Mouse (Mus musculus) hindbrain, embryonic 11.5 days (tissue): Measurements from ENCODE around the gene Borcs6. TPM values are rescaled to one million over a fixed set of nuclear protein-coding genes. Genes with fewer than 3 reads are reported as not detected.
"Not testable (repeated sequence)": the region's sequence is repeated elsewhere in the genome, so short reads cannot be mapped to it uniquely, and the experiment has no call there.

ENCODE experiments used
- ATAC-seq: fragments of 200-750 bp; cut with Nextera tagmentation; 2 replicates; pipeline ENCODE4 v1.8.0; 2017; ENCODE audit warnings: mild to moderate bottlenecking, moderate TSS enrichment, moderate library complexity; ENCODE audit not compliant: low FRiP score
- DNase-seq: peaks from one replicate; pipeline ENCODE4 v3.0.0-alpha.2; 2015; ENCODE audit warnings: low spot score
- H3K27ac ChIP-seq: fragments of 300-500 bp; sonication (generic); 2 replicates; pipeline ENCODE4 v1.5.1; 2014; ENCODE audit warnings: mild to moderate bottlenecking, low read depth, low read length
- H3K27me3 ChIP-seq: fragments of 300-500 bp; sonication (generic); 2 replicates; pipeline ENCODE4 v1.6.1; 2014; ENCODE audit warnings: mild to moderate bottlenecking, low read length, moderate library complexity, mixed read lengths; ENCODE audit not compliant: control insufficient read depth, insufficient read depth
- H3K36me3 ChIP-seq: fragments of 300-500 bp; sonication (generic); 2 replicates; pipeline ENCODE4 v1.6.1; 2014; ENCODE audit warnings: mild to moderate bottlenecking, low read length, moderate library complexity, mixed read lengths; ENCODE audit not compliant: control insufficient read depth, insufficient read depth
- H3K4me1 ChIP-seq: fragments of 300-500 bp; sonication (generic); replicated peaks from 2 replicates; pipeline ENCODE4 v1.6.1; 2014; ENCODE audit warnings: low read length, mixed read lengths; ENCODE audit not compliant: control insufficient read depth, insufficient read depth
- H3K4me2 ChIP-seq: fragments of 300-500 bp; sonication (generic); replicated peaks from 2 replicates; pipeline ENCODE4 v1.6.1; 2014; ENCODE audit warnings: mild to moderate bottlenecking, low read depth, low read length
- H3K4me3 ChIP-seq: fragments of 300-500 bp; sonication (generic); 2 replicates; pipeline ENCODE4 v1.5.1; 2014; ENCODE audit warnings: low read depth, low read length
- H3K9ac ChIP-seq: fragments of 300-500 bp; sonication (generic); 2 replicates; pipeline ENCODE4 v1.6.1; 2014; ENCODE audit warnings: low read depth, low read length
- H3K9me3 ChIP-seq: fragments of 300-500 bp; sonication (generic); 2 replicates; pipeline ENCODE4 v1.6.1; 2016; ENCODE audit warnings: low read length; ENCODE audit not compliant: control insufficient read depth
- WGBS: fragments of 180-500 bp; shearing (Covaris S2); extraction: QIAGEN DNeasy Blood & Tissue Kit; methylation state at CpG from one replicate; pipeline ENCODE4 v1.1.7; 2014; 5-methylcytosine and 5-hydroxymethylcytosine counted together
- polyA plus RNA-seq: library from polyadenylated mRNA; unstranded; fragments of >200 nt; fragmentation: Nextera tagmentation; extraction: Ambion mirVana; gene quantifications from 2 replicates; pipeline ENCODE4 v1.2.1, GENCODE M21; 2014

Gene Borcs6
- polyA plus RNA-seq = 9.8 and 11.6 TPM in 2 replicates

- under 1% methylated on average over 61 of the region's 64 CpGs for WGBS
- peak within 1 kb of the TSS; percentile 96 for H3K4me2 ChIP-seq
- no peaks in the 10 kb centered on the region for H3K36me3 ChIP-seq
- 0 out of 2 replicates have a peak, but pooled peaks cover 3% of the 10 kb centered on the region for H3K4me1 ChIP-seq
- peak; percentile 96 for DNase-seq
- no peaks in the 10 kb centered on the region for H3K27me3 ChIP-seq
- H3K9me3 ChIP-seq = no peaks in the 10 kb centered on the region
- peak within 1 kb of the TSS; percentile 87 for H3K27ac ChIP-seq
- ATAC-seq = peak; percentile 91
- peak within 1 kb of the TSS; percentile 87 for H3K4me3 ChIP-seq
- peak within 1 kb of the TSS; percentile 82 for H3K9ac ChIP-seq
Observed at GRCm38 (mm10) chr11:69059357-69059974, at the start of gene Borcs6. Gene Borcs6 (plus strand): TSS chr11:69059717.

- Histone ChIP-seq H3K9me3 (no peaks in the 10 kb centered on the region), H3K4me3 (no peak overlapping the region), H3K36me3 (no peaks in the 10 kb centered on the region), H3K9ac (no peak overlapping the region), H3K4me2 (no peak overlapping the region), H3K27me3 (no peaks in the 10 kb centered on the region), H3K27ac (no peak overlapping the region), H3K4me1 (no peaks in the 10 kb centered on the region; the same call in 1 of the 2 replicates)
- DNase-seq (no peak), ATAC-seq (no peak)
- WGBS = 93% methylated on average over 15 of the region's 15 CpGs
Observed at GRCm38 (mm10) chr11:69010400-69011323, 48.9 kb upstream of the Borcs6 start.

- not testable (repeated sequence) for H3K27ac ChIP-seq, H3K4me1 ChIP-seq, H3K9ac ChIP-seq, DNase-seq, H3K36me3 ChIP-seq, ATAC-seq, H3K9me3 ChIP-seq, H3K27me3 ChIP-seq
- peak overlapping the region; percentile 50; the same call in 1 of the 2 replicates for H3K4me3 ChIP-seq
- H3K4me2 ChIP-seq = peak overlapping the region; percentile 72
- 72% methylated on average over 2 of the region's 2 CpGs for WGBS
Observed at GRCm38 (mm10) chr11:69011445-69011844, 48.1 kb upstream of the Borcs6 start.

GRCm38 (mm10) chr11:69012071-69012601 is 47.4 kb upstream of the Borcs6 start:
- Histone ChIP-seq H3K4me3 (peak overlapping the region; percentile 50), H3K4me1 (peaks cover 5% of the 10 kb centered on the region), H3K9me3 (no peaks in the 10 kb centered on the region), H3K9ac (peak overlapping the region; percentile 64), H3K27ac (peak overlapping the region; percentile 78), H3K4me2 (peak overlapping the region; percentile 72), H3K36me3 (no peaks in the 10 kb centered on the region), H3K27me3 (no peaks in the 10 kb centered on the region)
- 1% methylated on average over 18 of the region's 18 CpGs for WGBS
- DNase-seq (peak; percentile 89), ATAC-seq (peak; percentile 53; the same call in 1 of the 2 replicates)

GRCm38 (mm10) chr11:69015644-69016441 is 43.7 kb upstream of the Borcs6 start, which contains the start of gene Ctc1:
Gene Ctc1 (plus strand): TSS chr11:69015911.
- 3% methylated on average over 38 of the region's 38 CpGs for WGBS
- Histone ChIP-seq H3K4me1 (peaks cover 5% of the 10 kb centered on the region), H3K27me3 (no peaks in the 10 kb centered on the region), H3K36me3 (no peaks in the 10 kb centered on the region), H3K27ac (peak within 1 kb of the TSS; percentile 66), H3K4me2 (peak within 1 kb of the TSS; percentile 64), H3K4me3 (peak within 1 kb of the TSS; percentile 57), H3K9ac (peak within 1 kb of the TSS; percentile 77), H3K9me3 (no peaks in the 10 kb centered on the region)
- peak; percentile 97 for ATAC-seq
- DNase-seq = peak; percentile 93

GRCm38 (mm10) chr11:69016755-69017154 is 42.8 kb upstream of the Borcs6 start:
- H3K4me2 ChIP-seq = peak overlapping the region; percentile 64
- H3K36me3 ChIP-seq = no peaks in the 10 kb centered on the region
- peaks cover 5% of the 10 kb centered on the region for H3K4me1 ChIP-seq
- H3K9me3 ChIP-seq = no peaks in the 10 kb centered on the region
- peak overlapping the region; percentile 57 for H3K4me3 ChIP-seq
- no peak overlapping the region for H3K27ac ChIP-seq
- DNase-seq = no peak
- peak overlapping the region; percentile 77 for H3K9ac ChIP-seq
- no peak for ATAC-seq
- H3K27me3 ChIP-seq = no peaks in the 10 kb centered on the region
- 68% methylated on average over 3 of the region's 3 CpGs for WGBS

- peaks cover 5% of the 10 kb centered on the region; the same call in 1 of the 2 replicates for H3K4me1 ChIP-seq
- H3K27me3 ChIP-seq = no peaks in the 10 kb centered on the region
- H3K9ac ChIP-seq = no peak overlapping the region
- H3K4me2 ChIP-seq = no peak overlapping the region
- no peaks in the 10 kb centered on the region for H3K9me3 ChIP-seq
- DNase-seq (no peak), ATAC-seq (no peak)
- no peak overlapping the region for H3K27ac ChIP-seq
- no peak overlapping the region for H3K4me3 ChIP-seq
- peaks cover 12% of the 10 kb centered on the region for H3K36me3 ChIP-seq
Observed at GRCm38 (mm10) chr11:69020691-69021090, 38.8 kb upstream of the Borcs6 start.

GRCm38 (mm10) chr11:69026562-69026961 is 33.0 kb upstream of the Borcs6 start:
- WGBS = 93% methylated on average over 3 of the region's 3 CpGs
- Histone ChIP-seq H3K4me1 (no peaks in the 10 kb centered on the region), H3K36me3 (peaks cover 22% of the 10 kb centered on the region), H3K4me3 (no peak overlapping the region), H3K4me2 (no peak overlapping the region), H3K27me3 (no peaks in the 10 kb centered on the region), H3K9ac (no peak overlapping the region), H3K9me3 (no peaks in the 10 kb centered on the region), H3K27ac (no peak overlapping the region)
- ATAC-seq = no peak
- no peak for DNase-seq
